In genomic region chr16:45399947-45400555, GRCm38 (mm10) we compare ENCODE assay signal across 16 mouse cellular contexts. TPM values are rescaled to one million over a fixed set of nuclear protein-coding genes. Genes with fewer than 3 reads are reported as not detected.
A peak's percentile ranks its signal among the peaks of the same experiment; 100 is the strongest.
DNase-seq lines count a peak whose midpoint lies in the region; ATAC-seq and TF ChIP-seq lines count a peak whose summit lies in the region.
"Had no signal": no experiment of that assay in that cellular context is flagged by ENCODE, and none has a peak within 500 bp of the region (broad histone marks: within the 10 kb centered on the region; RNA-seq: fewer than 3 reads in every experiment).

No protein-coding gene starts in this region.

- H3K9me3 ChIP-seq in heart, embryonic 14.5 days (ENCODE audit: control insufficient read depth, low read length) = no peaks in the 10 kb centered on the region
- H3K9me3 ChIP-seq in heart, embryonic 10.5 days = no peaks in the 10 kb centered on the region
- H3K9me3 ChIP-seq: forebrain, embryonic 13.5 days; hindbrain, embryonic 13.5 days had no signal

- H3K4me1 ChIP-seq in heart, embryonic 14.5 days (ENCODE audit: control insufficient read depth in 2 of 2, insufficient read depth in 2 of 2, low read length in 2 of 2) = peaks cover 0 to 3% of the 10 kb centered on the region in 2 experiments; a peak in 2 of 4 replicates
- peaks cover 4% of the 10 kb centered on the region; the same call in 1 of the 2 replicates for H3K4me1 ChIP-seq in heart, embryonic 10.5 days
- H3K4me1 ChIP-seq in lung, adult 2 months (ENCODE audit: control insufficient read depth, insufficient read depth, low read length) = peaks cover 36% of the 10 kb centered on the region
- H3K4me1 ChIP-seq: forebrain, embryonic 13.5 days; hindbrain, embryonic 13.5 days had no signal

- DNase-seq in heart, embryonic 10.5 days (ENCODE audit: low spot score) = no peak
- peak; percentile 50 for DNase-seq in lung, adult 2 months
- no peak for DNase-seq in lung, postnatal 10 days
- peak; percentile 19 for DNase-seq in heart, postnatal 4 days
- peak; percentile 25 for DNase-seq in ovary, postnatal 36 days (ENCODE audit: low spot score)
- DNase-seq in cerebellum, adult 9-11 months = no peak
- no peak for DNase-seq in adrenal gland, postnatal 4 days (ENCODE audit: low spot score in 2 of 2)
- DNase-seq: cerebellum, postnatal 10 days; gastrocnemius, postnatal 10 days; layer of hippocampus, adult 9-11 months; midbrain, embryonic 14.5 days; thymus, postnatal 4 days had no signal

- H3K9ac ChIP-seq in heart, embryonic 14.5 days (ENCODE audit: low read length) = no peak overlapping the region
- H3K9ac ChIP-seq: forebrain, embryonic 13.5 days; hindbrain, embryonic 13.5 days had no signal

- no peak overlapping the region for H3K4me3 ChIP-seq in heart, embryonic 14.5 days (ENCODE audit: control insufficient read depth in 1 of 2, insufficient read depth in 1 of 2, low read depth in 1 of 2, low read length in 2 of 2)
- no peak overlapping the region for H3K4me3 ChIP-seq in heart, embryonic 10.5 days
- peak overlapping the region; percentile 0 for H3K4me3 ChIP-seq in lung, adult 2 months (replicated peaks; ENCODE audit: extremely low read depth, low read depth, low read length)
- H3K4me3 ChIP-seq: forebrain, embryonic 13.5 days; hindbrain, embryonic 13.5 days had no signal

- no peaks in the 10 kb centered on the region for H3K36me3 ChIP-seq in heart, embryonic 14.5 days (ENCODE audit: control insufficient read depth, insufficient read depth, low read length)
- no peaks in the 10 kb centered on the region for H3K36me3 ChIP-seq in heart, embryonic 10.5 days

- ATAC-seq in heart, embryonic 14.5 days (ENCODE audit: insufficient number of reproducible peaks, insufficient read depth, low FRiP score, low read depth) = no peak; the same call in 1 of the 2 replicates
- ATAC-seq: forebrain, embryonic 13.5 days had no signal

- TF ChIP-seq CTCF in lung, adult 2 months (IDR thresholded peaks at IDR 0.05; ENCODE audit: insufficient read depth, low read length) = 0 out of 2 replicates have a peak, but pooled peaks have one; percentile 15

- peak overlapping the region; percentile 1 to 44; a peak in 3 of 4 replicates for H3K27ac ChIP-seq in heart, embryonic 14.5 days (replicated peaks in 1 of 2; ENCODE audit: control insufficient read depth in 1 of 2, insufficient read depth in 1 of 2, low read depth in 2 of 2, low read length in 2 of 2)
- no peak overlapping the region for H3K27ac ChIP-seq in heart, embryonic 10.5 days
- H3K27ac ChIP-seq: forebrain, embryonic 13.5 days; hindbrain, embryonic 13.5 days; macrophage had no signal

- WGBS in heart, embryonic 14.5 days = 38% methylated on average over 9 of the region's 9 CpGs
- WGBS in heart, embryonic 10.5 days = 48% methylated on average over 9 of the region's 9 CpGs
- 29% methylated on average over 9 of the region's 9 CpGs for WGBS in lung, adult 2 months

- H3K27me3 ChIP-seq in heart, embryonic 14.5 days (ENCODE audit: control insufficient read depth, insufficient read depth, low read length) = no peaks in the 10 kb centered on the region
- H3K27me3 ChIP-seq in heart, embryonic 10.5 days (ENCODE audit: insufficient read depth, poor library complexity, severe bottlenecking) = no peaks in the 10 kb centered on the region
- H3K27me3 ChIP-seq: forebrain, embryonic 13.5 days; hindbrain, embryonic 13.5 days had no signal

- H3K4me2 ChIP-seq in heart, embryonic 14.5 days (ENCODE audit: low read length) = no peak overlapping the region
- H3K4me2 ChIP-seq: forebrain, embryonic 13.5 days; hindbrain, embryonic 13.5 days had no signal

- peak; percentile 27; the same call in 1 of the 2 replicates for TF ChIP-seq POLR2A in lung, adult 2 months (IDR thresholded peaks at IDR 0.05; ENCODE audit: borderline replicate concordance, extremely low read depth, low read depth, low read length)

RNA-seq across cellular contexts. Expression of gene Cd200, which starts 8.8 kb away (rescaled TPM):
- 21.5 and 27.6 TPM in 2 replicates for polyA plus RNA-seq in heart, embryonic 14.5 days (2014; fragmentation: Nextera tagmentation; extraction: Ambion mirVana)
- 4.2 and 6.1 TPM in 2 replicates for polyA plus RNA-seq in heart, embryonic 10.5 days (2016; fragmentation: Nextera tagmentation; extraction: Ambion mirVana)
- polyA plus RNA-seq in lung, adult 2 months (2012; rRNA removed) = 207 and 212 TPM in 2 replicates
- 10 to 100 TPM; 44.8 to 67.6 TPM for total RNA-seq in heart, postnatal 4 days (2021)
- total RNA-seq in adrenal gland, postnatal 4 days (2021) = 10 to 100 TPM; 82.9 to 87.7 TPM

Comparison
In these comparisons a context has a peak if more than half of its experiments do, and no peak if none do; other contexts are left out.
1. DNase-seq: peak in lung, adult 2 months (single experiment), heart, postnatal 4 days (single experiment) and ovary, postnatal 36 days (single experiment); none in heart, embryonic 10.5 days (single experiment), lung, postnatal 10 days (single experiment), cerebellum, adult 9-11 months (single experiment) and adrenal gland, postnatal 4 days (0 of 2).